Mouse (Mus musculus) ES-E14 (cell line): Measurements from ENCODE around the gene Farsa. TPM values are rescaled to one million over a fixed set of nuclear protein-coding genes. Genes with fewer than 3 reads are reported as not detected.

Experiments used
- DNase-seq: peaks from one replicate; pipeline ENCODE4 v3.0.0-alpha.2; 2013; ENCODE audit warnings: low read depth, low spot score
- H3K27ac ChIP-seq: 2 replicates; pipeline ENCODE4 v1.5.1; 2012; ENCODE audit warnings: low read depth, mild to moderate bottlenecking, low read length, moderate library complexity, mixed read lengths; ENCODE audit not compliant: poor library complexity, insufficient read depth, severe bottlenecking
- H3K36me3 ChIP-seq: 2 replicates; pipeline ENCODE4 v1.6.1; 2012; ENCODE audit warnings: mild to moderate bottlenecking, low read length, moderate library complexity, mixed read lengths; ENCODE audit not compliant: control insufficient read depth, poor library complexity, insufficient read depth, severe bottlenecking
- H3K4me1 ChIP-seq, 2 experiments: fragments of 150-350 bp in 1 of 2; sonication (generic) in 1 of 2; 2 replicates each; pipeline ENCODE4 v1.6.1; 2012; ENCODE audit warnings: low read length in 2 of 2, mild to moderate bottlenecking in 1 of 2, mixed read lengths in 1 of 2; ENCODE audit not compliant: control insufficient read depth in 2 of 2, insufficient read depth in 2 of 2, poor library complexity in 1 of 2
- H3K4me3 ChIP-seq, 2 experiments: fragments of 150-350 bp in 1 of 2; sonication (generic) in 1 of 2; 2 replicates each; pipeline ENCODE4 v1.5.1; 2012; ENCODE audit warnings: low read length in 2 of 2, low read depth in 1 of 2, mild to moderate bottlenecking in 1 of 2, mixed read lengths in 1 of 2; ENCODE audit not compliant: insufficient read depth in 1 of 2, poor library complexity in 1 of 2, severe bottlenecking in 1 of 2
- H3K9ac ChIP-seq: 2 replicates; pipeline ENCODE4 v1.6.1; 2012; ENCODE audit warnings: low read depth, mild to moderate bottlenecking, low read length, mixed read lengths; ENCODE audit not compliant: poor library complexity, insufficient read depth, severe bottlenecking
- H3K9me3 ChIP-seq: fragments of 150-350 bp; sonication (generic); 2 replicates; pipeline ENCODE4 v1.6.1; 2012; ENCODE audit warnings: low read depth, mild to moderate bottlenecking, low read length; ENCODE audit not compliant: control insufficient read depth, insufficient read depth
- CHD2 ChIP-seq: IDR thresholded peaks from 2 replicates; pipeline ENCODE4 v1.6.1; 2014; ENCODE audit warnings: mild to moderate bottlenecking, low read depth, low read length, inconsistent platforms
- HCFC1 ChIP-seq: IDR thresholded peaks from 2 replicates; pipeline ENCODE4 v1.6.1; 2012; ENCODE audit warnings: low read length, inconsistent platforms, borderline replicate concordance; ENCODE audit not compliant: insufficient read depth
- MAFK ChIP-seq: IDR thresholded peaks from 2 replicates; pipeline ENCODE4 v1.6.1; 2014; ENCODE audit warnings: mild to moderate bottlenecking, low read depth, low read length, inconsistent platforms; ENCODE audit not compliant: insufficient read depth
- ZC3H11A ChIP-seq: IDR thresholded peaks from 2 replicates; pipeline ENCODE4 v1.6.1; 2012; ENCODE audit warnings: low read depth, mild to moderate bottlenecking, inconsistent platforms, low read length, borderline replicate concordance
- ZNF384 ChIP-seq: IDR thresholded peaks from 2 replicates; pipeline ENCODE4 v1.6.1; 2012; ENCODE audit warnings: low read depth, low read length, inconsistent platforms
- in situ Hi-C, 2 experiments: fragments of 600-800 bp; cut with MboI; formaldehyde crosslinking; loops; one replicate each; pipeline ENCODE4 v1.15.1; 2025; ENCODE audit warnings: low sequenced_read_pairs in 2 of 2, inconsistent platforms in 1 of 2; ENCODE audit not compliant: unreplicated experiment in 2 of 2
- total RNA-seq: library from RNA; depleted of rRNA; stranded (reverse); fragments of 300-350 nt; gene quantifications from 2 replicates; pipeline ENCODE4 v1.2.3, GENCODE M21; 2012

Farsa gene
- total RNA-seq, 1 experiment = 123 TPM

DNA sequence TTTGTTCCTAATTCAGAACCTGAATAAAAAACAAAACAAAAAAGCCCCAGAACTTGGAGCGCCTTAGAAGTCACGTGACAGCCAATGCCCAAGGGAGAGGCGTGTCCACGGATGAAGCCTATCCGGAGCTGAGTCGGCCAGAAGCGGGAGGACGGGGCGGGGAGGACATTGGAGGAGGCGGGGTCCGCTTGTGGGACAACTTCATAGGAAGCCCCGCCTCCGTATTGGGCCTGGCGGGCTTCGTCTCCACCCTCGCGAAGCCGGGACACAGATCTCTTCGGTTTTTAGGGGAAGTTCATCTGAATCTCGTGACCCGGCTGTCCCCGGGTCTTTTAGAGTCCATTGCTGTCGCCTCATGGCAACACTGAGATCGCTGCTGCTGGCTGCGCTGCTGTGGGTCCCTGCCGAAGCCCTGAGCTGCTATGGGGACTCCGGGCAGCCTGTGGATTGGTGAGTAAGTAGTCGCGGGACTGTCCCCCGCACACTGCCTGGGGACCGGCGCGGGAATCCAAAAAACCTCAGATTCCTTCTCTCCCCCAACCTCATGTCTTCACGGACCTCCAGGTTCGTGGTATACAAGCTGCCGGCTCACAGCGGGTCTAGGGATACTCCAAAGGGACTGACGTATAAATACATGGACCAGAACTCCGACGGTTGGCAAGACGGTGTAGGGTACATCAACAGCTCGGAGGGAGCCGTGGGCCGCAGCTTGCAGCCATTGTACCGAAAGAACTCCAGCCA, 51.8 kb downstream of the Farsa start, which contains the start of gene Dnase2a:
Dnase2a (plus strand) TSS at position 140 of the 741 bp plus-strand sequence.
- H3K4me1 ChIP-seq = peaks cover 0 to 15% of the 10 kb centered on the region in 2 experiments; a peak in 2 of 4 replicates
- in situ Hi-C loops = no loop called here
- H3K36me3 ChIP-seq = peaks cover 9% of the 10 kb centered on the region
- H3K9ac ChIP-seq = peak within 1 kb of the TSS; percentile 92
- TF ChIP-seq ZC3H11A (no peak), MAFK (0 out of 2 replicates have a peak, but pooled peaks have one; percentile 31)
- peak; percentile 99 for DNase-seq
- H3K4me3 ChIP-seq = peak within 1 kb of the TSS; percentile 77 to 89
- H3K27ac ChIP-seq = peak within 1 kb of the TSS; percentile 66
- no peaks in the 10 kb centered on the region for H3K9me3 ChIP-seq

DNA sequence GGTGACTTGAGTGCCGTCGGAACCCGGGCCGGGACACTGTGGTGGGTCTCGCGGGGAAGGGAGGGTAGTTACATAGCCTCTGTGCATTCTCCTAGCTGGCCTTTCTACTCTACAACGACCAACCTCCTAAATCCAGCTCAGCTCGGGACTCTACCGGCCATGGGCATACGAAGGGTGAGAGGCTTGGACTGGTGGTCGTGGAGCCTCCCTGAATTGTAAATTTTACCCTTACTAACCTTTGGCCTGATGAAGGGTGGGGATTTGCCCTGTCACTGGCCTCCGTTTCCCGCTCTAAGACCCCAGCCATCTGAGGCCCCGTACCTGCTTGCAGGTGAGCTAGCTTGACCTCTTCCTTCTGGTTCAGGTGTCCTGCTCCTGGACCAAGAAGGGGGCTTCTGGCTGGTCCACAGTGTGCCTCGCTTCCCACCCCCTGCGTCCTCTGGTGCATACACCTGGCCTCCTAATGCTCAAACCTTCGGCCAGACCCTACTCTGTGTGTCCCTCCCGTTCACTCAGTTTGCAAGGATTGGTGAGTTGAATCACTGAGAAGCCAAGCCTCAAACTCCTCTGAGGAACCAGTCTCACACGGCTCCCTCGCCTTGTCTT, 52.5 kb downstream of the Farsa start:
- Histone ChIP-seq H3K4me1 (peaks cover 0 to 15% of the 10 kb centered on the region in 2 experiments; a peak in 2 of 4 replicates), H3K36me3 (peaks cover 9% of the 10 kb centered on the region), H3K4me3 (peak overlapping the region; percentile 77 to 89), H3K27ac (no peak overlapping the region), H3K9ac (peak overlapping the region; percentile 92), H3K9me3 (no peaks in the 10 kb centered on the region)
- no peak for DNase-seq
- in situ Hi-C loops = no loop called here
- TF ChIP-seq ZNF384 (no peak), ZC3H11A (no peak), HCFC1 (no peak), MAFK (no peak)

DNA sequence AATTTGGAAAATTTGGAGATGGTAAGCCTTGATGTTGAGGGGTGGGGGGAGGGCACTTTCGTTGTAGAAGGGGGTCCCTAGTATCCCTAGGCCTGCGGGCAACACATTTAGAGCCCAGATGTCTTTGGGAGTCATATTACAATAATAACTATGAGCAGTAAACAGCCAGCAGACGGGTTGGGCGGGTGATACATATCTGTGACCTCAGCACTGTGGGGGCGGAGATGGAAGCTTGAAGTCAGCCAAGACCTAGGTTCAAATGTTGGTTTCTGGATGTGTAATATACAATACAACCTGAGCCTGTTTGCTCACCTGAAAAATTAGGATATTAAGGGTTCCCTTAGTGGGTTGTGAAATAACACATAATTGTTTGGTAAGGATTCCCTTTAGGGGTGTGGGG, 53.2 kb downstream of the Farsa start:
- Histone ChIP-seq H3K9ac (peak overlapping the region; percentile 92; the same call in 1 of the 2 replicates), H3K27ac (no peak overlapping the region), H3K9me3 (no peaks in the 10 kb centered on the region), H3K4me3 (no peak overlapping the region), H3K4me1 (peaks cover 0 to 12% of the 10 kb centered on the region in 2 experiments; a peak in 2 of 4 replicates), H3K36me3 (peaks cover 9% of the 10 kb centered on the region)
- in situ Hi-C loops = no loop called here
- DNase-seq = no peak
- no peak for TF ChIP-seq HCFC1

DNA sequence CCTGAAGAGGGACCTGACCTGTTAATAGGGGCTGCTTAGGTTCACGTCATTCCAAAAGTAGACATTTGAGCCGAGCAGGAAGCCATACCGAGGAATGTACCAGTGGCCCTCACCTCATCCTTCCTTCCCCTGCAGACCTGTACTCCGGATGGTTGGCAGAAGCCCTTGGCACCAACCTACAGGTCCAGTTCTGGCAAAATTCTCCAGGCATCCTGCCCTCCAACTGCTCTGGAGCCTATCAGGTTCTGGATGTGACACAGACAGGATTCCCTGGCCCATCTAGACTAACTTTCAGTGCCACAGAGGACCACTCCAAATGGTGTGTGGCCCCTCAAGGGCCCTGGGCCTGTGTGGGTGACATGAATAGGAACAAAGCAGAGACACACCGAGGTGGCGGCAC, 53.8 kb downstream of the Farsa start:
- in situ Hi-C loops = no loop called here
- Histone ChIP-seq H3K9ac (no peak overlapping the region), H3K36me3 (peaks cover 9% of the 10 kb centered on the region), H3K4me1 (peaks cover 0 to 12% of the 10 kb centered on the region in 2 experiments; a peak in 2 of 4 replicates), H3K9me3 (no peaks in the 10 kb centered on the region), H3K27ac (no peak overlapping the region), H3K4me3 (no peak overlapping the region)
- no peak for DNase-seq
- no peak for TF ChIP-seq HCFC1

DNA sequence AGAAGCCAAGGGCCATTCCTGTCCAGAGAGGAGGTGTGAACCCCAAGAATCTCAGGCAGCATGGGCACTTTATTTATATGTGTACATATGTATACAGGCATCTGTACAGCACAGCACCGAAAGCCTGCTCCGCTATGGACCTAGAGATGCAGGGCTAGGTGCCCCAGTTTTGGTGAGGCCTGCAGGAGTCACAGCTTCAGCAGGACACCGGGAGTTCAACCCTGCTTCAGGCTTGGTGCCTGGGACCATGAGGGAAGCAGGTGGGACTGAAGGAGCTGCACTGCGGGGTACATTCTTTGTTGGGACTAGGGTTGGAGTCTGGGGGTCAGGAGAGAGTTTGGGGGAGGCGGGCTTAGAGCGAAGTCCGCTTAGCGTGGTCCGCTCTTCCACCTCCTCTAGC, 55.1 kb downstream of the Farsa start:
- Histone ChIP-seq H3K9me3 (no peaks in the 10 kb centered on the region), H3K4me1 (peaks cover 0 to 20% of the 10 kb centered on the region in 2 experiments; a peak in 2 of 4 replicates), H3K36me3 (peaks cover 18% of the 10 kb centered on the region), H3K4me3 (peak overlapping the region; percentile 67 to 86; a peak in 2 of 4 replicates), H3K27ac (no peak overlapping the region), H3K9ac (peak overlapping the region; percentile 87; the same call in 1 of the 2 replicates)
- DNase-seq = no peak
- TF ChIP-seq ZNF384 = no peak
- TF ChIP-seq HCFC1 = no peak
- no peak for TF ChIP-seq CHD2
- no peak for TF ChIP-seq MAFK
- TF ChIP-seq ZC3H11A = no peak
- in situ Hi-C loops = no loop called here
